Mouse (Mus musculus): ENCODE measurements at regions not wholly inside any gene's neighbourhood (a gene's known extent, or its start where the extent isn't known, plus 50 kb on each side); places are given as distances from the start of the nearest gene placed in this dataset.

- H3K9ac ChIP-seq (ENCODE audit: low read depth, poor library complexity, severe bottlenecking) = no peak overlapping the region
- H3K36me3 ChIP-seq (ENCODE audit: control insufficient read depth, insufficient read depth, low read length, poor library complexity, severe bottlenecking) = no peaks in the 10 kb centered on the region
- H3K27ac ChIP-seq (ENCODE audit: insufficient read depth, low read length) = no peak overlapping the region
- H3K4me1 ChIP-seq (ENCODE audit: control insufficient read depth, insufficient read depth, low read length) = peaks cover 2% of the 10 kb centered on the region
- TF ChIP-seq CTCF (IDR thresholded peaks at IDR 0.05; ENCODE audit: low read depth, low read length) = peak; percentile 76
- no peak for TF ChIP-seq EP300 (IDR thresholded peaks at IDR 0.05; ENCODE audit: insufficient read depth, low read depth, low read length)
- no peaks in the 10 kb centered on the region for H3K27me3 ChIP-seq (ENCODE audit: control insufficient read depth, insufficient read depth, low read length, poor library complexity, severe bottlenecking)
- no peak overlapping the region for H3K4me3 ChIP-seq (ENCODE audit: low read depth, low read length)
- H3K9me3 ChIP-seq (replicated peaks; ENCODE audit: control insufficient read depth, insufficient read depth, low read length, poor library complexity, severe bottlenecking) = no peaks in the 10 kb centered on the region
These were observed 96.4 kb upstream of the Errfi1 start for GRCm38 (mm10) chr4:150757291-150757741.

DNA sequence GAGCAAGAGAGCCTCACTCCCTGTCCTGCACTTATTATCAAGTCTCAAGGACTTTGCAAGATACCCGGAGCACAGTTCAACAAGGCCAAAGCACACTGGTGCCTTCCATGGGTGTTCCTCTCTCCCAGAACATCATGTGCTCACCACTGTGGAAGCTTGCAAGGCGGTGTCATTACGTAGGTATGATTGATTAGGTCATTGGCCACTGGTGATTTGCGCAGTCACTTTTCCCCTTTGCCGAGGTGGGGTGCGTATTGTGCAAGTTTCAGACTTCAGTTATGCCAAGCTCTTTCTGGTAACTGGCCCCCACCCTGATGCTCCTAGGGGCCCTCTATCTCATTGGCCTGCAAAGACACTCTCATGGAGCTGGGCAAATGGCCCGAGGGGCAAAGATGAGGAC, 98.3 kb upstream of the Errfi1 start:
- H3K27me3 ChIP-seq (ENCODE audit: control insufficient read depth, insufficient read depth, low read length, poor library complexity, severe bottlenecking) = no peaks in the 10 kb centered on the region
- H3K9me3 ChIP-seq (replicated peaks; ENCODE audit: control insufficient read depth, insufficient read depth, low read length, poor library complexity, severe bottlenecking) = no peaks in the 10 kb centered on the region
- no peak overlapping the region for H3K9ac ChIP-seq (ENCODE audit: low read depth, poor library complexity, severe bottlenecking)
- no peak overlapping the region for H3K27ac ChIP-seq (ENCODE audit: insufficient read depth, low read length)
- no peaks in the 10 kb centered on the region for H3K36me3 ChIP-seq (ENCODE audit: control insufficient read depth, insufficient read depth, low read length, poor library complexity, severe bottlenecking)
- H3K4me3 ChIP-seq (ENCODE audit: low read depth, low read length) = no peak overlapping the region
- TF ChIP-seq EP300 (IDR thresholded peaks at IDR 0.05; ENCODE audit: insufficient read depth, low read depth, low read length) = no peak
- TF ChIP-seq POLR2A (IDR thresholded peaks at IDR 0.05; ENCODE audit: insufficient read depth, low read length) = no peak
- no peak for TF ChIP-seq CTCF (IDR thresholded peaks at IDR 0.05; ENCODE audit: low read depth, low read length)
- H3K4me1 ChIP-seq (ENCODE audit: control insufficient read depth, insufficient read depth, low read length) = peaks cover 2% of the 10 kb centered on the region

DNA sequence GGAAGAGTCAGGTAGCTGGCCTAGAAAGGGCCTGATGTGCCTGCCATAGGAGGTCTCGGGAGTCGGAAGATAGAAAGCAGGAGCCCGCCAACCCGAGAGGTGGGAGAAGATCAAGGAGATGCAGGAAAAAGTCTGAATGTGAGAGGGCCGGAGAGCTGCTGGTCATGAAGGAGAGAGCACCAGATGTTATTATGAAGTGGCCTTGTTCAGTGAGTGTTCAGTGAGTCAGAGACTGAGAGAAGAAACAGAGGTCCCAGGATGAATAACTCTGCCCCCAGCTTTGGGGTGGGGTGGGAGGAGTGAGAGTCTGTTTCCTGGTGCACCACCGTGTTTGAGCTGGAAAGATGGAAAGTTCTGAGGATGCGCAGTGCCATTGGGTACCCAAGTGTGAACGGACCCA, 100.2 kb upstream of the Slc45a1 start:
- no peak overlapping the region for H3K4me3 ChIP-seq (ENCODE audit: low read depth, low read length)
- no peaks in the 10 kb centered on the region for H3K27me3 ChIP-seq (ENCODE audit: control insufficient read depth, insufficient read depth, low read length, poor library complexity, severe bottlenecking)
- H3K36me3 ChIP-seq (ENCODE audit: control insufficient read depth, insufficient read depth, low read length, poor library complexity, severe bottlenecking) = no peaks in the 10 kb centered on the region
- no peaks in the 10 kb centered on the region for H3K4me1 ChIP-seq (ENCODE audit: control insufficient read depth, insufficient read depth, low read length)
- H3K9ac ChIP-seq (ENCODE audit: low read depth, poor library complexity, severe bottlenecking) = no peak overlapping the region
- H3K27ac ChIP-seq (ENCODE audit: insufficient read depth, low read length) = no peak overlapping the region
- no peak for TF ChIP-seq EP300 (IDR thresholded peaks at IDR 0.05; ENCODE audit: insufficient read depth, low read depth, low read length)
- no peak for TF ChIP-seq POLR2A (IDR thresholded peaks at IDR 0.05; ENCODE audit: insufficient read depth, low read length)
- TF ChIP-seq CTCF (IDR thresholded peaks at IDR 0.05; ENCODE audit: low read depth, low read length) = no peak
- no peaks in the 10 kb centered on the region for H3K9me3 ChIP-seq (replicated peaks; ENCODE audit: control insufficient read depth, insufficient read depth, low read length, poor library complexity, severe bottlenecking)

GRCm38 (mm10) chr4:150750445-150751213, 98.7 kb upstream of the Slc45a1 start:
- Histone ChIP-seq H3K9ac (ENCODE audit: low read depth, poor library complexity, severe bottlenecking) (no peak overlapping the region), H3K9me3 (replicated peaks; ENCODE audit: control insufficient read depth, insufficient read depth, low read length, poor library complexity, severe bottlenecking) (no peaks in the 10 kb centered on the region), H3K36me3 (ENCODE audit: control insufficient read depth, insufficient read depth, low read length, poor library complexity, severe bottlenecking) (no peaks in the 10 kb centered on the region), H3K4me3 (ENCODE audit: low read depth, low read length) (no peak overlapping the region), H3K27me3 (ENCODE audit: control insufficient read depth, insufficient read depth, low read length, poor library complexity, severe bottlenecking) (no peaks in the 10 kb centered on the region), H3K4me1 (ENCODE audit: control insufficient read depth, insufficient read depth, low read length) (no peaks in the 10 kb centered on the region), H3K27ac (ENCODE audit: insufficient read depth, low read length) (no peak overlapping the region)
- TF ChIP-seq CTCF (IDR thresholded peaks at IDR 0.05; ENCODE audit: low read depth, low read length) (no peak), POLR2A (IDR thresholded peaks at IDR 0.05; ENCODE audit: insufficient read depth, low read length) (no peak), EP300 (IDR thresholded peaks at IDR 0.05; ENCODE audit: insufficient read depth, low read depth, low read length) (no peak)

- Histone ChIP-seq H3K9ac (ENCODE audit: low read depth, poor library complexity, severe bottlenecking) (no peak overlapping the region), H3K9me3 (replicated peaks; ENCODE audit: control insufficient read depth, insufficient read depth, low read length, poor library complexity, severe bottlenecking) (no peaks in the 10 kb centered on the region), H3K4me1 (ENCODE audit: control insufficient read depth, insufficient read depth, low read length) (no peaks in the 10 kb centered on the region), H3K27ac (ENCODE audit: insufficient read depth, low read length) (no peak overlapping the region), H3K4me3 (ENCODE audit: low read depth, low read length) (no peak overlapping the region), H3K36me3 (ENCODE audit: control insufficient read depth, insufficient read depth, low read length, poor library complexity, severe bottlenecking) (no peaks in the 10 kb centered on the region), H3K27me3 (ENCODE audit: control insufficient read depth, insufficient read depth, low read length, poor library complexity, severe bottlenecking) (no peaks in the 10 kb centered on the region)
- TF ChIP-seq POLR2A (IDR thresholded peaks at IDR 0.05; ENCODE audit: insufficient read depth, low read length) (no peak), EP300 (IDR thresholded peaks at IDR 0.05; ENCODE audit: insufficient read depth, low read depth, low read length) (no peak), CTCF (IDR thresholded peaks at IDR 0.05; ENCODE audit: low read depth, low read length) (no peak)
These were observed 97.1 kb upstream of the Slc45a1 start for GRCm38 (mm10) chr4:150749066-150749465.

Measured in ES-Bruce4 (cell line).